Mouse (Mus musculus) kidney, adult 2 months (tissue): ENCODE results near the gene Gm4450. TPM values are rescaled to one million over a fixed set of nuclear protein-coding genes. Genes with fewer than 3 reads are reported as not detected.
"Not testable (repeated sequence)": the region's sequence is repeated elsewhere in the genome, so short reads cannot be mapped to it uniquely, and the experiment has no call there.

Experiments
- DNase-seq: peaks from one replicate; pipeline ENCODE4 v3.0.0; 2021
- H3K27ac ChIP-seq: fragments of 200-500 bp; 2 replicates; pipeline ENCODE4 v1.5.1; 2012; ENCODE audit warnings: low read depth, low read length, control low read depth, inconsistent platforms; ENCODE audit not compliant: insufficient read depth
- H3K27me3 ChIP-seq: fragments of 200-500 bp; replicated peaks from 2 replicates; pipeline ENCODE4 v1.6.1; 2012; ENCODE audit warnings: mild to moderate bottlenecking, moderate library complexity, low read length, inconsistent platforms; ENCODE audit not compliant: control insufficient read depth, insufficient read depth
- H3K36me3 ChIP-seq: fragments of 200-500 bp; 2 replicates; pipeline ENCODE4 v1.6.1; 2012; ENCODE audit warnings: mild to moderate bottlenecking, moderate library complexity, low read length, inconsistent platforms; ENCODE audit not compliant: control insufficient read depth, insufficient read depth
- H3K4me1 ChIP-seq: fragments of 200-500 bp; 2 replicates; pipeline ENCODE4 v1.6.1; 2011; ENCODE audit warnings: low read length; ENCODE audit not compliant: control insufficient read depth, insufficient read depth
- H3K4me3 ChIP-seq: fragments of 200-500 bp; 2 replicates; pipeline ENCODE4 v1.5.1; 2011; ENCODE audit warnings: mild to moderate bottlenecking, low read depth, low read length, control low read depth; ENCODE audit not compliant: insufficient read depth
- CTCF ChIP-seq: fragments of 200-500 bp; conservative IDR thresholded peaks from 2 replicates; pipeline ENCODE4 v1.5.1; 2011; ENCODE audit warnings: low read depth, mild to moderate bottlenecking, control low read depth, low read length, moderate library complexity, mixed read lengths; ENCODE audit not compliant: insufficient read depth, insufficient read length
- POLR2A ChIP-seq: fragments of 200-500 bp; IDR thresholded peaks from one replicate; pipeline ENCODE4 v1.6.1; 2011; ENCODE audit warnings: low read depth, low read length, control low read depth
- WGBS: fragments of 180-500 bp; shearing (Covaris S2); methylation state at CpG from one replicate; pipeline ENCODE4 v1.1.7; 2018; 5-methylcytosine and 5-hydroxymethylcytosine counted together
- polyA plus RNA-seq: library from polyadenylated mRNA; depleted of rRNA; stranded (reverse); fragments of >200 nt; gene quantifications from 2 replicates; pipeline ENCODE4 v1.2.3, GENCODE M21; 2012

Gm4450 gene
- polyA plus RNA-seq, 1 experiment: 306 TPM

- no peak for TF ChIP-seq POLR2A
- TF ChIP-seq CTCF: no peak
- Histone ChIP-seq H3K4me3 (no peak overlapping the region), H3K4me1 (peaks cover 40% of the 10 kb centered on the region; the same call in 1 of the 2 replicates), H3K36me3 (no peaks in the 10 kb centered on the region), H3K27ac (peak overlapping the region; percentile 80), H3K27me3 (no peaks in the 10 kb centered on the region)
- 48% methylated on average over 5 of the region's 5 CpGs for WGBS
- peak; percentile 84 for DNase-seq
Measured at GRCm38 (mm10) chr3:98416426-98417250, 40.3 kb downstream of the Gm4450 start.

GRCm38 (mm10) chr3:98414296-98414695 lies 42.6 kb downstream of the Gm4450 start:
- peak; percentile 45 for DNase-seq

GRCm38 (mm10) chr3:98413733-98414132 lies 43.2 kb downstream of the Gm4450 start:
- TF ChIP-seq POLR2A (no peak), CTCF (no peak)
- DNase-seq: no peak
- no peaks in the 10 kb centered on the region for H3K27me3 ChIP-seq
- no peak overlapping the region for H3K27ac ChIP-seq
- H3K4me1 ChIP-seq: peaks cover 33% of the 10 kb centered on the region; the same call in 1 of the 2 replicates
- no peak overlapping the region for H3K4me3 ChIP-seq
- H3K36me3 ChIP-seq: no peaks in the 10 kb centered on the region
- 32% methylated on average over 2 of the region's 2 CpGs for WGBS

More at GRCm38 (mm10) chr3:98414296-98414695, 42.6 kb downstream of the Gm4450 start:
- Histone ChIP-seq H3K36me3 (no peaks in the 10 kb centered on the region), H3K4me1 (peaks cover 35% of the 10 kb centered on the region; the same call in 1 of the 2 replicates), H3K4me3 (no peak overlapping the region), H3K27ac (peak overlapping the region; percentile 15; the same call in 1 of the 2 replicates), H3K27me3 (no peaks in the 10 kb centered on the region)
- 56% methylated on average over 3 of the region's 3 CpGs for WGBS
- TF ChIP-seq CTCF: no peak
- no peak for TF ChIP-seq POLR2A

- WGBS: 77% methylated on average over 17 of the region's 27 CpGs
- not testable (repeated sequence) for H3K4me3 ChIP-seq, H3K36me3 ChIP-seq, H3K27me3 ChIP-seq, H3K27ac ChIP-seq
- H3K4me1 ChIP-seq: peaks cover 21% of the 10 kb centered on the region; the same call in 1 of the 2 replicates
- peak; percentile 48 for DNase-seq
Measured at GRCm38 (mm10) chr3:98410619-98411580, 46.0 kb downstream of the Gm4450 start.

GRCm38 (mm10) chr3:98407261-98407780 lies 49.6 kb downstream of the Gm4450 start:
- not testable (repeated sequence) for H3K4me3 ChIP-seq, H3K27me3 ChIP-seq, H3K27ac ChIP-seq, H3K4me1 ChIP-seq, H3K36me3 ChIP-seq
- peak; percentile 41 for DNase-seq
- 53% methylated on average over 5 of the region's 5 CpGs for WGBS

- 58% methylated on average over 12 of the region's 12 CpGs for WGBS
- H3K36me3 ChIP-seq, H3K27me3 ChIP-seq, H3K27ac ChIP-seq, H3K4me1 ChIP-seq, H3K4me3 ChIP-seq, DNase-seq: not testable (repeated sequence)
Measured at GRCm38 (mm10) chr3:98406569-98407144, 50.3 kb downstream of the Gm4450 start.

- H3K4me1 ChIP-seq, H3K36me3 ChIP-seq, H3K27ac ChIP-seq, H3K4me3 ChIP-seq, DNase-seq, H3K27me3 ChIP-seq: not testable (repeated sequence)
- WGBS: 90% methylated on average over 6 of the region's 6 CpGs
Measured at GRCm38 (mm10) chr3:98405877-98406276, 51.0 kb downstream of the Gm4450 start.

GRCm38 (mm10) chr3:98404268-98404895 lies 52.5 kb downstream of the Gm4450 start:
- not testable (repeated sequence) for H3K36me3 ChIP-seq, DNase-seq, H3K27ac ChIP-seq, H3K4me1 ChIP-seq, H3K4me3 ChIP-seq, H3K27me3 ChIP-seq
- 87% methylated on average over 9 of the region's 9 CpGs for WGBS
